Mouse (Mus musculus) stomach, postnatal 0 days (tissue): Measurements from ENCODE around the gene Prn.

Source experiments
- CTCF ChIP-seq: IDR thresholded peaks from 2 replicates; pipeline ENCODE4 v1.5.1; 2016; ENCODE audit warnings: antibody characterized with exemption, low read depth, mild to moderate bottlenecking, moderate library complexity
- EP300 ChIP-seq: optimal IDR thresholded peaks from 2 replicates; pipeline ENCODE3; 2016; ENCODE audit warnings: antibody characterized with exemption

GRCm38 (mm10) chr2:131896011-131896410 is 13.7 kb upstream of the Prn start:
- TF ChIP-seq CTCF (no peak), EP300 (no peak)
